Mouse (Mus musculus) ovary, adult 18-20 months (tissue): ENCODE data around the gene Rbfox1.

Experiments used
- DNase-seq: peaks from one replicate; pipeline ENCODE4 v3.0.0; 2022; ENCODE audit warnings: low spot score, mixed read lengths

The Rbfox1 gene

DNA sequence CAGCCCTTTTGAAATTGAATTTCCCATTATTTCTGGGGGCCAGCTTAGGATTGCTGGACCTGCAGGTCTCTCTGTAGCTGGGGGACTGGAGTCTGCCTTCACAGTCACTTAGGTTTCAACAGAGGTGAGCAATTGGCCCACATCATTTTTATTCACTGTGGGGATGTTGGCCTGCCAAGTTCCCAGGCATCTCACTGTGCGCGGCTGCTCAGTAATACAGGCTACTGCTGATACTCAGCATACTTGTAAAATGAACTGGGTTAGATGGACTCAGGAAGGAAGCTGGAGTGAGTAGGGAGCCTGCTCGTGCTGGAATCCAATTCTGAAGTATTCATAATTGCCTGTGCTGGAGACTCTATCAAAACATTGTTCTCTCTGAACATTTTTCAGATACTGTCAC is 1356.5 kb downstream of the Rbfox1 start:
- DNase-seq = no peak

DNA sequence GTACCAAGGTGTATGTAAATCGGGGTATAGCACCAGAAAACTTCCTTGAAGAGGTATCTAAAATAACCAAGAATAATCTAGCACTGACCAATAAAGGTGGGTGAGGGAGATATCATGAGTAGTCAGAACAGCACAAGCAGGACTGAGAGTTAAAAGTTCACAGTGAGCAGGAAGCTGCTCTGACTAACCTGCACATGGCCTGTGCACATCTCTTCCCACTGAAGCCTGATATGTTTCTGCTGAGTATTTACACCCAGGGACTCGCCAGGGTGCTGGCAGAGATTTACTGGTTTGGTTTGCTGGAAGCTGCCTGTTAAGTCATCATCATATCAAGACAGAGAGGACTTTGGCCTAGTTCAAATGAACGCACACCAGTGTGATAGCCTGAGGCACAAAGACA is 1357.3 kb downstream of the Rbfox1 start:
- no peak for DNase-seq

DNA sequence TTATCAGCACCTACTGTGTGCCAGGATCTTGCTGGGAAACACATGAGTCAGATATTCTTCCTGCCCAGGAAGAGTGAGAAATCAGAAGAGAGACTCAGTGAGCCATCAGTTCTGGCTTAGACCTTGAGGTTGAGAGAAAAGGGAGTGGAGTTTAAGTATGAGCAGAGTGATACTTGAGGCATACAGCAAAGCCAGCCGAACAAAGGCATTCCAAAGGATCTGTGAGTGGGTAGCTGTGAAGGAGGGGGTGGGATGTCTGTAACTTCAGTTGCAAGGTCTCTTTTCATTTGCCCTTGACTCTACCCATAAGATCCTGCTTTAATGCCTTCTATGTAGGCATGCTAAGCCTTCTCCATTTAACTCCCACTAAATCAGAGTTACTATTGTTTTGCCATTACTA is 1359.2 kb downstream of the Rbfox1 start:
- DNase-seq = no peak

DNA sequence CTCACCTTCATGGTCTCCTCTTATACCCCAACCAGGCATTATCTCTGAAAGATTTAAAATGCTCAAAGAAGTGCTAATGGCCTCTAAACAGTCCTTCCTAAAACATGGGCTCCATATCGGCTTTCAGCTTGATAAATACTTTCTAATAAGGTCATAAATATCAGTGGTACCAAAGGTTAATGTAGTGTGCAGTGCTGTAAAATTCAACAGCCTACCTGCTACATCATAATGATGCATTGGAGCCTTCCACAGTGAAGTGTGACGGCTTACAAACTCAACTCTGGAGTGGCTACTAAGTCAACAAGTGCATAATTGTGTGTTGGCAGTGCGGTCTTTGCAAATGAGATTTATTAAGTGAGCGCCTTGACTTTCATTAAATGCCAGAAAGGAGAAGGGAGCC is 1366.5 kb downstream of the Rbfox1 start:
- no peak for DNase-seq

DNA sequence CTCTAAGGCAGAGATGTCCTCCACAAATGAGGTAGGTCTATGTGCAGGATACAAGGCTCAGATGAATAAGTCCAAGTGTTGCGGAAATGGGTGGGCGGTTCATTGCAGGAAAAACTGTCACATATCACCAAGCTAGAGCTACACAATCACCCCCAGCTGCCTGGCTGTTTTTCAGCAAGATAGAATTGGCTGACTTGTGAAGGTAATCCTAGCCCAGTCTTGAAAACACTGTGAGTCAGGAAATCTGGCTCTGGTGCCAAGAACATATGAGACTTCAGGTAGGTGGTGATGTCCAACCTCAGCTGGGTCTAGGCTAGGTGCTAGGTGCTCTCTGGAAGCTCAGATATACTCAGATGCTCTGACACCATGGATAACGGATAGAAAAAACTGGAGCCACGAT is 1372.2 kb downstream of the Rbfox1 start:
- DNase-seq = no peak

DNA sequence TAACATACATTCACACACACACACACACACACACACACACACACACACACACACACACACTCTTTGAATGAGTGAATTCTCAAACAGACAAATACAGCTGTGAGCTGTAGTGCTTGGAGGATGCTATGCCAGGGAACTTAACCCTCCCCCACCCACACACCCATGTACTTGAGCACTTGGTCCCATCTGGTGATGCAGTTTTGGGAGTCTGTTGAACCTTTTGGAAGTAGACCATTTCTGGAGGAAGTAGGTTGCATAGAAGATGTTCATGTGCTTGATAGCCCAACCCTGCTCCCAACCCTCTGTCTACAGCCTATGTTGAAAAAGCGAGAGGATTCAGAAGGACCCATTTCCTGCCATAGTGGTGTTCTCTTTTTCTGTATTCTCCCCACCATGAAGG is 1378.1 kb downstream of the Rbfox1 start:
- no peak for DNase-seq

DNA sequence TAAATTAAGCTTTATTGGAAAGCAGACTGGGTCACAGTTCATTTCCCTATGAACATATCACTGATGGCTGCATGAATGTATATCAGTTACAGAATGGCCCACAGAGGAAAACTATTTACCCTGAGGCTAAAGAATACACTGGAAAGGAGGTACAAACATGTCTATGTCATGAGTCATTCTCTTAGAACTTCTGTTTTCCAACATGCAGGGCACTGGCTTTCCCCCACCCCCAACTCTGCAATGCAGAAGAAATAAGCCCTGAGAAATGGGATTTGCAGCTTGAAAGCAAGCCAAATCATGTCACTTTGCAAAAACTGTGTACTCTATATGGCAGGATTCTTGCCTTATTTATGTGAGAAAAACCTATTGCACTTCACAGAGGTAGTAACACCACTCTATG is 1380.6 kb downstream of the Rbfox1 start:
- DNase-seq = no peak

DNA sequence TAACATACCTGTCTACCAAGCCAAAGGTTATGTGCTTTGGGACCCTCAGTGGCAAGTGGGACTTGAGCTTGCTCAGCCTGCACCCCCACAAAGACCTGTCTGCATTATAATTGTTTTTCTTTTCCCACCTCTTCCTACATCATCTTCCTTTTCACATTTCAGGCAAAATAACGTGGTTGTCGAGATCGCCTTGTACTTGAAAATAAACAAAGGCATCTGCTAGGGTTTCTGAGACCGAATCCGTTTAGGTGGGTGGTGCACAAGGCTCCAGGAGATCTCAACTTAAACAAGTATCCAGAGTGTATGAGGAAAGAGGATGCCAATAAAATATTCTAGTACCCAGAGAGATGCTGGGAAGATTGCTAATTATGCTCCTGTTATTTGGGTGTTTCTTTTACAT is 1390.3 kb downstream of the Rbfox1 start:
- DNase-seq = no peak

DNA sequence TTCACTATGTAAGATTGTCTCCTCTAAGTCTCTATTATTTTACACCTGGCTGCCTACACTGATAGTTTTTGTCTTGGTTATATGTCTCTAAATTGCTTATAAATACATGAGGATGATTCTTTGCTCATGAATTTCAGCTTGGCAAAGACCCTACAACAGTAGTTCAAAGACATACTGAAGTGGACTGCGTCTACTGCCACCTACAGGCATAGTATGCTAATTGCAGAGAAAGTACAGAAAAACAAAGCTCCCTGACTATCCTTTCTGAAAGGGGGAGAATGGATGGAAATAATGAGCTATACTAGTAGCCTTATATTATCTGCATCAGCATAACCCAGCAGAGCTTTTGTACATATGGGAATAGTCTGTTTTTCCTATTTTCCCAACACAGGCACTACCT is 1390.7 kb downstream of the Rbfox1 start:
- DNase-seq = no peak

DNA sequence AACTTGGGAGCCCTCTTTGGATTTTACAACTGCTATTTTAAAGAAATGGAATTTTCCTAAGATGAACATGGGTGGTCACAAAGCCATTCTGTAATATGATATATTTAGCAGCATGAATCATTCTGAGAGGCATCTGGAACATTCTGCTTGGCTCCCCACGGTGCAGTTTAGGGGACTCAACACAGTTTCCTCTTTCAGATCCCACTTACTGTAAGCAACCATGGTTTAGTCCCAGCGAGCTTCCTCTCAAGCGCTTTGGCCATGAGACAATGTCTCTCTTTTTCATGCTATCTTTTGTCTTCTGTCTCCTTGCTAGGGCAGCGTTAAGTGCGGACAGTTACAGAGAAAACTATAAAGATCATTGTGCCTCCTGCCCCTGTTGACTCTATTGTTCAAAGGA is 1394.4 kb downstream of the Rbfox1 start:
- no peak for DNase-seq

DNA sequence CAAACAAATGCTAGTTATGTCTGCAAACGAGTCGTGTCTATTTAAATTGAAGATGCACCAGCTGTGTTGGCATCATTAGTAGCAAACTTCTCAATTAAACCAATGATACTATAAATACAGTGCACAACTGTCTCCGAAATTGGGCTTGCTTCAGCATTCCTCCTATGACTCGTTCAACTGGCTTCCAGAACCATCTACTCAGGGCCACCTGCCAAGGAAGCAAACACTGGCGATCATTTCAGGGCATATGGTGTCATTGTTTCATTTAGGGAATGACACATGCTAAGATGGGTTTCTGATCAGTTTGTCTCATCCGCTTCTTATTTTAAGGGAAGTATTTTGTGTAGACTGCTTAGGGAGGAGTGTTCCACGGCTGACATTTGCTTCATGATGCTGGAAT is 1397.1 kb downstream of the Rbfox1 start:
- no peak for DNase-seq

DNA sequence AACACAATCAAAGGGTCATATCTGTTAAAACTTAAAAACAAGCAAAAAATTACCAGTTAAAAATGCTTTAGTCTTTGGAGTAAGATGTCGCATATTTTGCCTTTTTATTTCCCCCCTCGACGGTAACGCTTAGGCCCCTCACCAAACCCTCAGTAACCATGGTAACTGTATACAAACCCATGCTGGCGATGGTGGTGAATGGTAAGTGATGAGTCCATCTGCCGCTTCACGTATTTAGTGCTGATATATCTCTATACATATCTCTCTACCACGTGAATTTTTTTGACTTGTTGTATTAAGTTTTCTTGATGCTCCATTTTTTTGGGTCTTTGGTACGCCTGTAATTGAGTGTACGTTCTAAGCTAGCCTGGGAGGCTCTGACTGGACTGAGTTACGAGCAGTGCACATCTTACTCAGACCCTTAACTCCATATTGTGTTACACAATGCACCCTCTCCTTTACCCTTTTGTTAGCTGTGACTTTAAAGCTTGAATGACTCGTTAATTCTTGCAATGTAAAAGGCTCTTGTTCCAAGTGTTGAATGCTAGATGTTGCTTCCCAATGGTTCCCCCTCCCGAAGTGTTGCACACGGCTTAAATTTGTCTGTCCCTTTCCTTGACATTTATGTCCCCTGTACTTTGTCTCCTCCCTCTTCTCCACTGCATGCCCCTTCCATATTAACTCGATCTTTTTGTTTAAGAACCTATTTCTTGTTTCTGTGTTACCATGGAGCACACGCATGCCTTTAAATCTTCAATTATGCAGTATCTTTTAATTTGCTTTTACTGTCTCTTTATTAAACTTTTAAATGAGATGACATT is 1408.0 kb downstream of the Rbfox1 start:
- no peak for DNase-seq

DNA sequence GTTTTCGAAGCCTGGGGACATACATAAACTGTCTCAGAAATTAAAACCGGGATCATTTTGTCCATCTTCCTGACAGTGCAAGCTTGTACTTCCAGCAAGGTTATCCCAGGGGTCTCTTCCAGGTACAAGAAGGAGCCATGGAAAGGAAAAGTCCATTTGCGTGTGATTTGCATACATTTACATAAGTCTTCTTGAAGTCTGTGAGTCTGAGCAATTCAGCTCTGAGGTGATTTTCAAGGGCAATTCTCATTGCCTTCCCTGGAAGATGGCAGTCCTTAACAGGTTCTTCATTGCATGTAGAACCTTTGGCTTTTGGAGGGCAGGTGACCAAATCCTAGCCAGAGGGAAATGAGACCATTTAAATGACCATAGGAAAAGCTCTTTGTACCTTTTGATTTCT is 1417.3 kb downstream of the Rbfox1 start:
- DNase-seq = no peak

DNA sequence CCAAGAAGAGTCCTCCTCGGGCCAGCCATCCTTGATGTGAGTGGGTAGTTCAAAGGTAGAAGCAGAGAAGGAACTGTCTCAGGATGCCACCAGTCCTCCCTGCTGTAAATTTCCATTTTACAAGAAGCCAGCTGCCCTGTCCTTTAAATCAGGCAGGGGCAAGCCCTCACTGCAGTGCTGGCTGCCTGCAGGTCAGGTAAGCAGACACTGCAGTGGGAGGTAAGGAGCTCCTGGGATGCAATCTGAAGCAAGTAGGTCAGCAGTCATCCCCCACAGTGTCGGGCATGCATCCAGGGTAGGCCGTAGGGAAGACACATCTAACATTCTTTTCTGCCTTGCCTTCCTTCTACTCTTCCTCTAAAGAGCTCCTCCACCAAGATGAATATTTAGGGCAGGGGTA is 1444.0 kb downstream of the Rbfox1 start:
- no peak for DNase-seq

DNA sequence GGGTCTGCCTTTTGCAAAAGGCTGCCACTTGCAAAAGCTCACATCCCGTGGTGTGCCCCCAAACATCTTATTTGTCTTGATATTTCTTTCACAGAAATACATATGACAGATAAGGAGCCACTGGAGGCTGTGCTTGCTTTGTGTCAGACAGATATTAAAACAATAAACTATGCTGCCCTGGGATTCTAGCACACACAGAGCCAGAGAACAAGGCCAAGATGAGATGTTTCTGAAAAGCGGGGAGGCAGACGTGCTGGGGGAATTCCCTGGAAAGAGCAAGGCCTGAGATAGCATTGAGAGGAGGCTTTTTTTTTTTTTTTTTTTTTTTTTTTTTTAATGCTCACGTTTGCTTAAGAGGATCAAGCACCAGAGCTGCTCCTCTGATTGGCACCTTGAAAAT is 1456.0 kb downstream of the Rbfox1 start:
- DNase-seq = peak; percentile 15

DNA sequence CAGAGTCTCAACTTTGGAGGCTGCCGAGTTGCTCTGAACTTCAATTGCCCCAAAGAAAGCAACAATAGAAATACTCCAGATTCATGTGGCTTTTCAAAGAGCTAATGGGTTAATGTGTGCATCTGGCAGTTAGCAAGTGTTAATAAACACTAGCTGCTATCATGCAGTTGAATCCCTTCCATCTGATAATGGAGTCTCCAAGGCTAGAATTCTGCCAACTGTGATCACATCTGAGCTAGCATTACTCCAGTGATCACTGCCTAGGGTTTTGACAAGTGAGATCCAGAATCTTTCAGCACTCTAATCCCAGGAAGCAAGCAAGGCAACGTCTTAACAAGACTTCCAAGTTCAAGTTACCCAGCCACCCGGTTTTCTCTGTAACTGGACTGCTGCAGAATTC is 1460.1 kb downstream of the Rbfox1 start:
- DNase-seq = no peak

DNA sequence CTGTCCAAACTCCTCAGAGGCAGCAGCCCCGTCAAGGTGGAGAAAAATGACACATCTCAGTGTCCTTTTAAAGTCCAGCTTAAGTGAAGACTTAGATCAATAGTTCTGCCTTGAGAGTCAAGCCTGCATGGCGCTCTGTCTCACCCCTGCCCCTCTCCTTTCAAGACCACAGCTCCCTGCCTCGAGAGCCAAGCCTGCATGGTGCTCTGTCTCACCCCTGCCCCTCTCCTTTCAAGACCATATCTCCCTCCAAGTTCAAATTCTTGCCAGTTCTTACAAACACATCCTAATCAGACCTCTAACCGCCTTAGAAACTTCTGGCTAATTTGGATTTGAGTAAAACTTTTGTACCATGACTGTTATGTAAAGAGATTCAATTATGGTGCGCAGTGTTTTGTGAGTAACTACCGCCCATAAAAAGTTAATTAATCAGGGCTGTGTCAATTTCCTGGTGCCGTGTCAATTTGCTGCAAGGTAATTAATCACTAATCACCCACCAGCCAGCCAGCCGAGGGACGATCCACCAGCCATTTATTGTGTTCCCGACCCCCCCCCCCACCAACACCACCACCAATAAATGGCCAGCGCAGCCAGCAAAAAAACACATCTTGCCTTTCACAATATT is 1461.0 kb downstream of the Rbfox1 start:
- no peak for DNase-seq

DNA sequence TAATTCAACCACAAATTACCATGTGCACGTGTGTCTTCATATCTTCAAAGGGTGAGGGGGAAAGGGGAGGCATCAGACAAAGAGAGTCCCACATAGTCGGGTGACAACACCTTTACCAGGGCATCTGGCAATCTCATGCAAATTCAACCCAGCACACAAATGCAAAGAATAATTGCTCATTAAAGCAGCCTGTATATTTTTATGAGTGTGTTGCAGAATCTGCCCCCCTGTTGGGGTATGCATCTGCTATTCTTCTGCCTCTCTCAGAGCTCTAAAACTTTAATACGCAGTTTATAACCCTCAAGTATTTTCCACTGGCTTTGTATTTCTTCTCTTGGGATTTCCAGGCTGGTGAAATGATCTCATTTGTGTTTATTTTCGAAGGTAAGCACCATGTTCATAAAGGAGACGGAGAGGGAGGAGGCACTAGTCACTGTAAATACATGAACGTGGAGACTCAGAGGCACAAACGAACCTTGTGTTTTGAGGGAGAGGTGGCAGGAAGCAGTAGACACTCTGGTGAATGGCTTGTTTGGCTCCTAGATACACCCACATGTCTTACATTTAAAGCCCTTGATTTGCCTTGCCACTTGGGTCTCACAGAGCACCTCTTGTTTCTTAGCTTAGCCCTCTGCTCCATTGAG is 1462.5 kb downstream of the Rbfox1 start:
- no peak for DNase-seq

DNA sequence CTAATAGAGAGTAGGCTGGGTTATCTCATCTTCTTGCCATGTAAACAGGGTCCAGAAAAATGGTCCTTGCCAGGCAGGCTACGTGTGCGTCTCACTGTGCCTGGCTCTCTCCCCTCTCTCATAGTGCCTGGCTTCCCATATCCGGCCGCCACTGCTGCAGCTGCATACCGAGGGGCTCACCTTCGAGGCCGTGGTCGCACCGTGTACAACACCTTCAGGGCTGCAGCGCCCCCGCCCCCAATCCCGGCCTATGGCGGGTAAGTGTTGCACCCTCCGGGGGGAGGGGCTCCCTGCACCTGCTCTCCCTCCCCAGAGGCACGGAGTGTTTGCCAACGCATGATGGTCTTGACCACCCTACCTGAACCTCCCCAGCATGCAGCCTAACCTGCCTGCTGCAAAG is 1467.7 kb downstream of the Rbfox1 start:
- no peak for DNase-seq

DNA sequence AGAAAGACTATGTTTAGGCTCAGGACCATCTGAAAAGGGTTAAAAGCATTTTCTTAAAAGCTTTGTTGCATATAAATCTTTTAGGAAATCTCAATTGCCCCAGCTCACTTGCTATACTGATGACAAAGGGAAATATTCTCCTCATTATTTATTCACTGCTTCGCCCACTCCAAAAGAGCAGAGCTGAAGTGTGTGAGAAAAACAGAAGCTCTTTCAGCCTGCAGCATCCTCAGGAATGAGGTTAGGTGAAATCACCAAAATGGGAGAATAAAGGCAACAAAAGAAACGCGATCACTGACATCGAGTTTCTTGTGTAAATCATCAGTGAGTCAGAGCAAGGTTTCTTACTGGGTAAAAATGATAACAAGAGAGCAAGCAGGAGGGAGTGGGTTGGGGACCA is 1469.0 kb downstream of the Rbfox1 start:
- no peak for DNase-seq

DNA sequence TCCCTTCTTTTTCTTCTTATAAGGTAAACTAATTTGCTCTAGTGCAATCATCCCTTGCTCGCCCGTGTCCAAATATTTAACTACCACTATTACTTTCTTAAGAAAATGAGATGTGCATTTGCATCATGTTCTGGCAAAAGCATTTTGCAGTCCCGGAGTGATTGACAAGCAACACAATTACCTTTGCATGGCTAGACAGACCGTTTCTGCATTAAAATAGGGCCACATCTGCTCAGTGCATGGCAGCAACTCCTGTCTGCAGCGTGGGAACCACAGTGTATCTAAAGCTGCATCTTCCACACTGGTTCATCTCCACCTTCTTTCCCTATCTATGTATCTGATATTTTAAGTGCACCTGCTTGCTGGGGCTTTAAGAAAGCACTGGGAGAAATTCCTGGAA is 1473.9 kb downstream of the Rbfox1 start:
- DNase-seq = no peak

DNA sequence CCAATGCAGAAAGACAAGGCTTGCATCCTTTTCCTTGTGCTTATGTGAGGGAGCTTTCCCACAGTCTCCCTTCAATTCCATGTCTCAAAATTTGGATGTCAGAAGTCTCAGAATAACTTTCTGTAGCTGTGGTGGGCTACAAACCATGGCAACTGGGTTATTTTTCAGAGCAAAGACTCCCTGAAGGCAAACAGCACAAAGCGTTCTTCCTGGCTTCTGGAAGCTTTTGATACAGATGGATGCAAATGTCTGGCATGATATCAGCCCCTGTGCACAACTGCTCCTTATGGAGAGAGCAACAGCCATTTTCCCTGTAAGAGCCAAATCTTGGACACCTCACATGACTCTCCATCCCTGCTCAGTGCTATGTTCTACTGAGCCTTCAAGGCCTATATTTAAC is 1475.6 kb downstream of the Rbfox1 start:
- no peak for DNase-seq

DNA sequence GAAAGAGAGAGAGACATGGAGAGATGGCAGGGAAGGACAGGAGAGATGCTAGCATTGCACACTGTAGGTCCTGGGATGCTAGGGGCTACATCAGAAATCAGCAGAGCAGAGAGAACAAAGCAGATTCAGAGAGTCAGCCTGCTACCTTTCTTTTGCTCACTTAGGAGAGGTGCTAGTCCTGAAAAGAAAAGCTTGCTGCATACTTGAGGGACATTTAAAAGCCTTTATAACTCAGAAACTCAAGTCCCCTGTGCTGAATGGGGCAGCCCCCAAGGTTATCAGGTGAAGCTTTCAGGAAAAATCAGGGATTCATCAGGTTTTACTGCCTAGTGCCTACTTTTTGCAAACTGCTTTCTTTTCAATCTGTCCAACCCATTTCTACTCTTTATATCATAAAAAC is 1480.7 kb downstream of the Rbfox1 start:
- DNase-seq = no peak

DNA sequence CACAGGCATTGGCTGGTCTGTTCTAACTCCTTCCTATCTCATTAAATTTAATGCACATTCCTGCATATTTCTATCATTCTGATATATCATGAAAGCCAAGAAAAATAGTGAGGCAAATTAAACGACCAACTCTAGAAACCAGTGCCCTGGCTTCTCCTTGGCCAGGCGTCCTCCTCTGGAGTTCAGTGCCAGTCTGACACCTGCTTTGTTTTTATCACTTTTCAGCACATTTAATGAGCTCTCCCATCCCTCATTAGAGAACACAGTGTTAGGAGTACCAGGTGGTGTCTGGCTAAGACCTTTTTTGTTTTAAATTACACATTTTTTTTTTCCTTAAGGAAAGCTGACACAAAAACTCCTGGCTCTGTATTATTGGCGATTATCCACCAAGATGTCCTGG is 1489.0 kb downstream of the Rbfox1 start:
- no peak for DNase-seq
